Mouse (Mus musculus): Measurements from ENCODE around the gene Aftph.
"Not testable (repeated sequence)": the region's sequence is repeated elsewhere in the genome, so short reads cannot be mapped to it uniquely, and the experiment has no call there.

Aftph gene

GRCm38 (mm10) chr11:20741201-20742100 lies at the start of gene Aftph:
TSS of gene Aftph (minus strand) at chr11:20741589.
- DNase-seq, result peak; percentile 97

- no peak for DNase-seq
These were observed 47.6 kb upstream of the Aftph start for GRCm38 (mm10) chr11:20789015-20789414.

DNA sequence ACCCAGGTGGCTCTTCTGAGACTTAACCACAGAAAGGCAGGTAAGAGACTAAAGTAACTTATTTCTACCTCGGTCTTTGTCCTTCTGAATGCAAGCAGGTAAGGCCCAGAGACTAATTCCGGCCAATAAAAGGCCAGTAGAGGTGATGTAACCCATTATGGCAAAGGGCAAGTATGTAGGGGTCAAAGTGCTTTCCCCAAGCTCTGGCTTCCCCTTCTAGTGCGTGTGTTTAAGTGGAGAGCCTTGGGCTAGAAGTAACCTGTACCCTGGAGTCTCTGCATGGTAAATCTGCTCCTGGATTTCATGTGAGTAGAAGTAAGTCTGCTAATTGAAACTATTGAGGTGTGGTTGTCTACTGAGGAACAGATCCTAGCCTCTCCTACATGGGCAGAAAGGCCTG lies 46.7 kb upstream of the Aftph start:
- no peak for DNase-seq

DNA sequence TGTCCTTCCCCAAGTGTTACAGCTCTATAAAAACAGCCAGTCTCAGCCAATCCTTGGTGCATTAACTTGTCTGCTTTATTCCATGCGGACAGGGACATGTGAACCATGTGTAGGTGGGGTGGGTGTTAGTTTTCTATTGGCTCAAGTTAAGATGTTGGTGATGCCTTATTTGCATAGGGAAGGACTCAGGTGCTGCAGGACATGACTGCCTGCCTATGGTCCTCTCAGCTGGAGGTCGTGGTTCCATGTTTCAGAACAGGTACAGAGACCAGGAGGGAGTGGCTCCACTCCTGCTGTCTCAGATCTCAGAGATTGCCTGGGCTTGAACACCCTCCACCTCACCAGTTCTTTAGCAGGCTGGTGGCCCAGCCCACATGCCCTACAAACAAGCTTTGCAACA lies 44.8 kb upstream of the Aftph start:
- DNase-seq, result no peak

GRCm38 (mm10) chr11:20785186-20785585 lies 43.8 kb upstream of the Aftph start:
- DNase-seq, result no peak

GRCm38 (mm10) chr11:20784776-20785175 lies 43.4 kb upstream of the Aftph start:
- DNase-seq, result no peak

GRCm38 (mm10) chr11:20783467-20783866 lies 42.1 kb upstream of the Aftph start:
- DNase-seq, result no peak

DNA sequence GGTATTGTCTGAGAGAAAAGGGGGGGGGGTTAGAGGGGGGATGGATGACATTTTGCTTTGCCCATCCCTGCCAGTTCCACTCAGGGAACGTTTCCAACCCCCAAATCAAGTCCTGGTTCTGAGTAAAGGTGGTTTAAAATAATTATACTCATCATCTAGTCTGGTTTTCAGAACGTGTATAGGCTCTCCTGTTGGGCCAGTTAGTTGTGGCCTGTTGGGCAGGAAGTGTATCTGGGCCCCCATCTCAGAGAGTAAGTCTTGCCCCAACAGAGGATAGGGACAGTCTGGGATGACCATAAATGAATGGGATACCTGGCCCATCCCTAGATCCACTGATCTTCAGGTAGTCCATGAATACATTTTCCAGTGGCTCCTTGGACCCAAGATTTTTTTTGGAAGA lies 41.2 kb upstream of the Aftph start:
- DNase-seq, result no peak

DNA sequence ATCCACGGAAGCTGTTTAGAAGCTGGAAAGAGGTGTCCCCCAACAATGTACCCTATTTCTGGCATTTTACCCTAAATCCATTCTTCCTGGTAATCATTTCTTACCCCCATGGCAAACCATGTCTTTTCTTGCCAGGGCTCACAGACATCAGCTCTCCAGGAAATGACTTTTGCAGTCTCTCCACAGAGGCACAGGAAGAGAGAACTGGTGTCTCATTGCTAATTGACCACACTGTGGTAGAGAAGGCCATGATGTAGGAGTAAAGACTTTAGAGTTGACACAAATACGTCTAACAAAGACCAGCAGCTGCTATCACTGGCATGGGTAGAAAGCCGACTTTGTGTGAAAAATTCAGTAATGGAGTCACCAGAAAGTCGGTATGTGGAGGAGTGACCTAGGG lies 38.9 kb upstream of the Aftph start:
- DNase-seq, result no peak

DNA sequence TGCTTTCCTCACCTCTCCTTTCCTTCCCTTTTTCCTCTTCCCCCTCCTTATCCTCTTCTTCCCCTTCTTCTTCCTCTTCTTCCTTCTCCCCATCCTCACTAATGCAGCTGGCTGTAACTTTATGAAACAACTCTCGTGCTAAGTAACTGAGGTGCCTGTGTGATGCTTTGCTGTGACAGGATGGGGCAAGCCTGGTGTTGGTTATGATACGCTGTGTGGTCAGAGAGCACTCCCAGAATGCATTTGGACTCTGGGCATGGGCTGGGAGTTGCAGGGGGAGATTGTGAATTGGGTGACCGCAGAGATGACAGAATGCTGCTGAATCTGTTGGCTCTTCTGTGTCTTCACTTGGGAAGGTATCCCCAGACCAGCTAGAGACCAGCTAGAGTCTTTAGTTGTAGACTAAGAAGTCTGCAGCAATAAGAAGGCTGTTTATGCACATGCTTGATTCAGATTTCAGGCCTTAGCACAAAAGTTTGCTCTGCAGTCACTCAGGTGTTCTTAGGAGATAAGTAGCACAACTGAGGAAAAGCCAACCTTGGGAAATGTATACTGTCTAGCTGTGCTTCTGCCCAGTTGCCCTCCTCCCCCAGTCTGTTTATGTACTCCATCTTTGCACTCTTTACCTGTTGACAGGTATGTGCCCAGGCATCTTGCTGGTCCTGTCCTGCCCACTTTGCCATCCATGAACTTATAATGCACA lies 37.6 kb upstream of the Aftph start:
- DNase-seq, result no peak

GRCm38 (mm10) chr11:20778298-20778697 lies 36.9 kb upstream of the Aftph start:
- DNase-seq, result no peak

DNA sequence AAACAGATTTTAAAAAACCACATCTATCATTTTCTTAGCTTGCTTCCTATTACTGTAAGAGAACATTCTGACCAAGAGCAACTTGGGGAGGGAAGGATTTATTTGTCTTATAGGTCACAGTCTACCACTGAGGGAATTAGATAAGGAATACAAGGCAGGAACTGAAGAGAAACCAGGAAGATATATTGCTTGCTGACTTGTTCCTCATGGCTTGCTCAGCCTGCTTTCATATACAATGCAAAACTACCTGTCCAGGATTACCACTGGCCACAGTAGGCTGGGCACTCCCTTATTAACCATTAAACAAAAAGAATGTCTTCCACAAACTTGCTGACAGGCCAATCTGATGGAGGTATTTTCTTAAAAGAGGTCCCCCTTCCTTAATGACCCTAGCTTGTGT lies 35.3 kb upstream of the Aftph start:
- DNase-seq, result no peak

DNA sequence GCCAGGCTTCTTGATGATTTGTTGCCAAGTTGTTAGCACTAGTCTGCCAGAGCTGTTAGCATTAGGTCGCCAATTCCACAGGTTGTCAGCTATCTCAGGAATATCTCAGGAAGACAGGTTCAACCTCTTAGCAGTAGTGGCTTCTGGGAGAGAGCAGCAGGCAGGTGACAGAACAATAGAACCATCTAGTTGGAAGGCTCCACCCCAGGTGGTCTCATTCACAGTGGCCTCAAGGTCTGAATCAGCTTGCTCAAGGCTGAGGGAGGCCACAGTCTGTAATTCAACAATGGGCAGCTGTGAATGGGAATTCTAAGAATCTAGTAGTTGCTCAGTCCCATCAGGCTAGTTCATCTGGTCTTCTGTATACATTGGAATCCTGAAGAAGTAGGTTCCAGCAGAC lies 31.3 kb upstream of the Aftph start:
- no peak for DNase-seq

GRCm38 (mm10) chr11:20771827-20772226 lies 30.4 kb upstream of the Aftph start:
- DNase-seq, result not testable (repeated sequence)

DNA sequence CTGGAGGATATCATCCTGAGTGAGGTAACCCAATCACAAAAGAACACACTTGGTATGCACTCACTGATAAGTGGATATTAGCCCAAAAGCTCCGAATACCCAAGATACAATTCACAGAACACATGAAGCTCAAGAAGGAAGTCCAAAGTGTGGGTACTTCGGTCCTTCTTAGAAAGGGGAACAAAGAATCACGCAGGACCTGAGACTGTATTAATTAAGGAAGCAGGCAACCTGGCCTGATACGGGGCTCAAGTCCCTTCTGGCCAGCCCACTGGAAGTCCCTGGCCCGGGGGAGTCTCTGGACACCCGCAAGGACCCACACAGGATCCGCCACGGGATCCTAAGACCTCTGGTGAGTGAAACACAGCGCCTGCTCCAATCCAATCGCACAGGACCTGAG lies 20.6 kb upstream of the Aftph start:
- DNase-seq, result not testable (repeated sequence)

- DNase-seq, result no peak
These were observed 9.2 kb upstream of the Aftph start for GRCm38 (mm10) chr11:20750573-20750972.

DNA sequence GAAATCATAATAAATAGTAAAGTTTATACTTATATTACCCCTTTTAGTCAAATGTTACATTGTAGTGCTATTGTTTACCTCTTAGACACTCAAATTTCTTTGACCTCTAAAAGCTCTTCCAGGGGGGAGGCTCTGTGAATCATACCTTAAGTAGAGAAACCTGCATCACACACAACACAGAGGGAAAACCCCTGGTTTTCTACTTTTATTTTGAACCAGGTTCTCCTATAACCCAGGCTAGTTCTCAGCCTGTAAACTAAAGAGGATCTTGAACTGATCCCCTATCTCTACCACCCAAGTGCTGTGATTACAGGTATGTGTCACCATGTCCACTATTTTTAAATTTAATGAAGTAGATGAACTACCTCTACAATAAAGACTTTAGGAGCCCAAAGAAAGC lies 2.0 kb upstream of the Aftph start:
- DNase-seq, result no peak

- peak; percentile 86 for DNase-seq
These were observed 1.0 kb upstream of the Aftph start for GRCm38 (mm10) chr11:20742361-20742897.

DNA sequence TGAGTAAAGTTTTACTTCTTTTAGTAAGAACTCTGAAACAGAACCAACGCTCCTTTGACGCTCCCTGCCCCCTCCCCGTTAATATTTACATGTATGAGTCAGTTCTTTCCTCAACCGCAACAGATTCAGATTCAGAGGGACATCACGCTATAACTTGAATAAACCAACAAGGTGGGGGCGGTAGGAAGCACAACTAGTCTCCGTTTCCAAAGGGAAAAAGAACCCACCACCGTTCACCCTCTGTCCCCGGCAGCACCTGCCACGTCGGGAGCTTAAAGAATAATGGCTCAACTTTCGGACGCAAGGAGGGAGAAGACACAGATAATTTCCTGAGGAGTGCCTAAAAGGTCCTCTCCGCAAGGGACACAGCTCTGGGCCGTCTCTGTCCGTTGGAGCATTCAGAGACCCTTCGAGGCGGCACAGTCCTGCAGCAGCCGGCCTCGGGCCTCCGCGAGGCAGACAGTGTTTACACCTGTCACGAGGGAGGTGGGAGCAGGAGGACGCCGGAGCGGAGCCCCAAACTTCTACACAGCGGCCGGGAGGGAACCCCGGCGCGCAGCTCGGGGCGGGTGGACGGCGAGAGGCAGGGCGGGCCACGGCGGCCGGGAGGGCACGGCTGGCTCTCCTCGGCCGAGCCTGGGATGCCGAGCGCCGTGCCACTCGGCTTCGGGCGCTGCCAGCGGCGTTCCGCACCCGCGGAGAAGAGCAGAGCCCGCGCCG lies 748 bp downstream of the Aftph start:
- DNase-seq, result peak; percentile 58

DNA sequence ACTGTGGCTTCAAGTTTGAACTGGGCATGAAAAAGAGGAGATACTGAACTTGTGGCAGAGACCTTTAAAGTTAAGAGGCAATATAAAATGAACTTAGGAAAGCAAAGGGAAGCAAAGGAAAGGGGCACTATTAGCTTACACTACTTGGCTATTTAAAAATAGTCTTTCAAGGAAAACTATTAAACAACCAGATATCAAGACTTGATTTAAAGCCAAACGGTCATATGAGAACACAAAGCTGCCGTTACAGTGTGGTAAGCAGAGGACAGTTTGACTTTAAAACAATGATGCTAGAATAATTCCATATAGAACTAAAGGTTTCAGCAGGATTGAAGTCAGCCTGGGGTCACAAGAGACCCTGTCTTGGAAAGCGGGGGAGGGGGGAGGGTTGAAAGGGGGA lies 7.3 kb downstream of the Aftph start:
- no peak for DNase-seq

DNA sequence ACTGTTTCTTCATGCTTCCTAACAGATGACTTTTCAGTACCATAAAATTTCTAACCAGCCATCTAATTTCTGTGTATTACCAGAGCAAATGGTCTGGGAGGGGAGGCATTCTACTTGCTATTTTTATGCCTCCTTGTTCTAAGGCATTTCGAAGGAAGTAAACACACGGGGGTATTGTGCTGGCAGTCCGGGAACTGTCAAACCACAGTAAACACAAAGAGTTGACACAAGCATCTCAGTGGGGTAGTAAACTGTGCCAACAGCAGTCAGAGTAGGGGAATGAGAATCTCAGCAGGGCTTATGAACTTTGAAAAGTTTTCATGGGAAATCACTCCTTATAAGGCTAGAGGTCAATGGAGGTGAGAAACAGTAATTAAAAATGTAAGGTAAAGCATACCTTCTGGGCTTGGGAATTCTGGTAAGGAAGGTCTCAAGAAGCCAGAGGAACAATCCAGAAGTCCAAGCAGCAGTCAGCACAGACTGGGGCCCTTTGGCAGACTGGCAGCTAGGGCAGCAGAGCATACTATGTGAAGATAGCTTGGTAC lies 7.8 kb downstream of the Aftph start:
- DNase-seq, result no peak

GRCm38 (mm10) chr11:20729403-20729802 lies 12.0 kb downstream of the Aftph start:
- no peak for DNase-seq

GRCm38 (mm10) chr11:20728044-20728443 lies 13.3 kb downstream of the Aftph start:
- DNase-seq, result no peak
